Mouse (Mus musculus) left cerebral cortex, adult 2 months (tissue): ENCODE measurements around the gene Rcn1. TPM values are rescaled to one million over a fixed set of nuclear protein-coding genes. Genes with fewer than 3 reads are reported as not detected.

Experiments used
- DNase-seq, 2 experiments: peaks; one replicate each; pipeline ENCODE4 v3.0.0; 2021 to 2022; ENCODE audit warnings: low spot score in 2 of 2, mixed read lengths in 1 of 2; ENCODE audit errors: extremely low spot score in 1 of 2
- H3K27ac ChIP-seq: fragments of 200-600 bp; 2 replicates; pipeline ENCODE4 v1.8.1; 2022
- H3K4me3 ChIP-seq: fragments of 200-600 bp; 2 replicates; pipeline ENCODE4 v1.8.1; 2022
- CTCF ChIP-seq: fragments of 200-600 bp; IDR thresholded peaks from 2 replicates; pipeline ENCODE4 v1.8.1; 2022; ENCODE audit warnings: antibody characterized with exemption, mild to moderate bottlenecking, moderate library complexity
- intact Hi-C: fragments of 180-260 bp; cut with DNase I; formaldehyde crosslinking; loops from one replicate; pipeline ENCODE4 v1.15.1; 2025
- total RNA-seq, 2 experiments: library from RNA; stranded (reverse); gene quantifications; 2 replicates each; pipeline ENCODE4 v1.2.3; 2021

Gene Rcn1
- total RNA-seq, 2 experiments from 2014 or later, result 18.2 to 22.8 TPM

- Histone ChIP-seq H3K27ac (no peak overlapping the region), H3K4me3 (no peak overlapping the region)
- DNase-seq, result no peak
- no peak for TF ChIP-seq CTCF
- intact Hi-C loops, result no loop called here
Observed at GRCm38 (mm10) chr2:105391414-105391784, 7.7 kb downstream of the Rcn1 start.

GRCm38 (mm10) chr2:105390653-105391413 lies 8.3 kb downstream of the Rcn1 start:
- Histone ChIP-seq H3K27ac (no peak overlapping the region), H3K4me3 (no peak overlapping the region)
- TF ChIP-seq CTCF, result no peak
- intact Hi-C loops, result no loop called here
- no peak for DNase-seq

GRCm38 (mm10) chr2:105389007-105389890 lies 9.9 kb downstream of the Rcn1 start:
- H3K27ac ChIP-seq, result no peak overlapping the region
- intact Hi-C loops, result no loop called here
- no peak for TF ChIP-seq CTCF
- H3K4me3 ChIP-seq, result no peak overlapping the region
- DNase-seq, result no peak

GRCm38 (mm10) chr2:105386418-105386817 lies 12.7 kb downstream of the Rcn1 start:
- H3K27ac ChIP-seq, result no peak overlapping the region
- TF ChIP-seq CTCF, result no peak
- intact Hi-C loops, result no loop called here
- DNase-seq, result no peak
- no peak overlapping the region for H3K4me3 ChIP-seq

- DNase-seq, result no peak
- H3K27ac ChIP-seq, result no peak overlapping the region
- TF ChIP-seq CTCF, result no peak
- intact Hi-C loops, result no loop called here
- no peak overlapping the region for H3K4me3 ChIP-seq
Observed at GRCm38 (mm10) chr2:105384998-105385397, 14.1 kb downstream of the Rcn1 start.

- no peak for TF ChIP-seq CTCF
- Histone ChIP-seq H3K4me3 (no peak overlapping the region), H3K27ac (no peak overlapping the region)
- intact Hi-C loops, result no loop called here
- DNase-seq, result no peak
Observed at GRCm38 (mm10) chr2:105383063-105383462, 16.1 kb downstream of the Rcn1 start.

- TF ChIP-seq CTCF, result no peak
- no peak overlapping the region for H3K27ac ChIP-seq
- intact Hi-C loops, result no loop called here
- DNase-seq, result no peak
- no peak overlapping the region for H3K4me3 ChIP-seq
Observed at GRCm38 (mm10) chr2:105380757-105381319, 18.3 kb downstream of the Rcn1 start.

- intact Hi-C loops, result no loop called here
- no peak for DNase-seq
- Histone ChIP-seq H3K4me3 (no peak overlapping the region), H3K27ac (no peak overlapping the region)
- no peak for TF ChIP-seq CTCF
Observed at GRCm38 (mm10) chr2:105379682-105380081, 19.4 kb downstream of the Rcn1 start.

- no peak for TF ChIP-seq CTCF
- intact Hi-C loops, result no loop called here
Observed at GRCm38 (mm10) chr2:105375705-105376104, 23.4 kb downstream of the Rcn1 start.

GRCm38 (mm10) chr2:105375261-105375660 lies 23.9 kb downstream of the Rcn1 start:
- no peak overlapping the region for H3K27ac ChIP-seq
- intact Hi-C loops, result no loop called here
- H3K4me3 ChIP-seq, result no peak overlapping the region
- no peak for TF ChIP-seq CTCF
- DNase-seq, result no peak

More at GRCm38 (mm10) chr2:105375705-105376104, 23.4 kb downstream of the Rcn1 start:
- DNase-seq, result no peak
- H3K4me3 ChIP-seq, result no peak overlapping the region
- H3K27ac ChIP-seq, result no peak overlapping the region

GRCm38 (mm10) chr2:105373658-105374057 lies 25.5 kb downstream of the Rcn1 start:
- intact Hi-C loops, result no loop called here

GRCm38 (mm10) chr2:105372727-105373126 lies 26.4 kb downstream of the Rcn1 start:
- Histone ChIP-seq H3K27ac (no peak overlapping the region), H3K4me3 (no peak overlapping the region)
- intact Hi-C loops, result no loop called here
- TF ChIP-seq CTCF, result no peak
- DNase-seq, result no peak

More at GRCm38 (mm10) chr2:105373658-105374057, 25.5 kb downstream of the Rcn1 start:
- H3K4me3 ChIP-seq, result no peak overlapping the region
- no peak for DNase-seq
- no peak for TF ChIP-seq CTCF
- no peak overlapping the region for H3K27ac ChIP-seq
